Mouse (Mus musculus) gastrocnemius, postnatal 4 days (tissue): ENCODE results near the gene Uqcr11. TPM values are rescaled to one million over a fixed set of nuclear protein-coding genes. Genes with fewer than 3 reads are reported as not detected.

Experiments used
- DNase-seq, 2 experiments: peaks; one replicate each; pipeline ENCODE4 v3.0.0; 2021 to 2022; ENCODE audit warnings: low spot score in 2 of 2, mixed read lengths in 2 of 2
- total RNA-seq, 2 experiments: library from RNA; stranded (reverse); gene quantifications; 2 replicates each; pipeline ENCODE4 v1.2.3; 2021

Uqcr11 gene
- total RNA-seq, 2 experiments from 2014 or later: 640 to 657 TPM

- no peak for DNase-seq
These were observed 6.5 kb downstream of the Uqcr11 start for GRCm38 (mm10) chr10:80399973-80400703.

- DNase-seq: peak; percentile 99
These were observed 7.2 kb downstream of the Uqcr11 start, which contains the start of gene Mbd3 for GRCm38 (mm10) chr10:80399191-80399972. Gene Mbd3 (minus strand): TSS chr10:80399550.

GRCm38 (mm10) chr10:80398719-80399190 is 7.9 kb downstream of the Uqcr11 start:
- peak; percentile 98 to 99 for DNase-seq

GRCm38 (mm10) chr10:80398174-80398535 is 8.5 kb downstream of the Uqcr11 start:
- DNase-seq: no peak

GRCm38 (mm10) chr10:80397524-80398173 is 9.0 kb downstream of the Uqcr11 start:
- no peak for DNase-seq

- DNase-seq: no peak
These were observed 9.7 kb downstream of the Uqcr11 start for GRCm38 (mm10) chr10:80396822-80397523.

- DNase-seq: no peak
These were observed 11.5 kb downstream of the Uqcr11 start for GRCm38 (mm10) chr10:80395025-80395627.

GRCm38 (mm10) chr10:80392687-80393086 is 13.9 kb downstream of the Uqcr11 start:
- no peak for DNase-seq

- no peak for DNase-seq
These were observed 15.9 kb downstream of the Uqcr11 start for GRCm38 (mm10) chr10:80390697-80391096.

- DNase-seq: no peak
These were observed 17.4 kb downstream of the Uqcr11 start for GRCm38 (mm10) chr10:80389185-80389708.

- no peak for DNase-seq
These were observed 17.9 kb downstream of the Uqcr11 start for GRCm38 (mm10) chr10:80388731-80389130.

GRCm38 (mm10) chr10:80387522-80387959 is 19.1 kb downstream of the Uqcr11 start, which contains the start of gene Mex3d:
Gene Mex3d (minus strand): TSS chr10:80387659.
- peak; percentile 88 to 90 for DNase-seq

- DNase-seq: peak in 1 of 2 experiments; percentile 50
These were observed 19.7 kb downstream of the Uqcr11 start for GRCm38 (mm10) chr10:80386735-80387471.

GRCm38 (mm10) chr10:80385811-80386734 is 20.6 kb downstream of the Uqcr11 start:
- no peak for DNase-seq

GRCm38 (mm10) chr10:80385310-80385709 is 21.3 kb downstream of the Uqcr11 start:
- no peak for DNase-seq

- no peak for DNase-seq
These were observed 21.9 kb downstream of the Uqcr11 start for GRCm38 (mm10) chr10:80384709-80385108.

GRCm38 (mm10) chr10:80384115-80384639 is 22.5 kb downstream of the Uqcr11 start:
- DNase-seq: no peak

- DNase-seq: no peak
These were observed 23.2 kb downstream of the Uqcr11 start for GRCm38 (mm10) chr10:80383431-80383830.
